Mouse (Mus musculus): ENCODE results near the gene Zbtb7a. TPM values are rescaled to one million over a fixed set of nuclear protein-coding genes. Genes with fewer than 3 reads are reported as not detected.

Gene Zbtb7a
- polyA plus RNA-seq, 1 experiment from 2014 or later: 34.2 TPM

GRCm38 (mm10) chr10:81192968-81193501 lies 58.0 kb downstream of the Zbtb7a start:
- WGBS: 5% methylated on average over 19 of the region's 19 CpGs
- H3K9ac ChIP-seq (ENCODE audit: low read depth, low read length): peak overlapping the region; percentile 86
- peak overlapping the region; percentile 99 for H3K4me2 ChIP-seq
- ATAC-seq (replicated peaks; ENCODE audit: low FRiP score) (peak; percentile 19), DNase-seq (ENCODE audit: low spot score) (no peak)
- H3K4me1 ChIP-seq (replicated peaks; ENCODE audit: control insufficient read depth, insufficient read depth, low read length): peaks cover 36% of the 10 kb centered on the region
- H3K27ac ChIP-seq (ENCODE audit: low read depth, low read length): peak overlapping the region; percentile 85; the same call in 1 of the 2 replicates
- H3K27me3 ChIP-seq (replicated peaks; ENCODE audit: control insufficient read depth, insufficient read depth, low read length): peaks cover 32% of the 10 kb centered on the region
- H3K36me3 ChIP-seq (ENCODE audit: control insufficient read depth, insufficient read depth, low read length): peaks cover 18% of the 10 kb centered on the region; the same call in 1 of the 2 replicates
- H3K4me3 ChIP-seq (ENCODE audit: low read depth, low read length): peak overlapping the region; percentile 64
- no peaks in the 10 kb centered on the region for H3K9me3 ChIP-seq (ENCODE audit: control insufficient read depth, low read length)

- Histone ChIP-seq H3K36me3 (ENCODE audit: control insufficient read depth, insufficient read depth, low read length) (peaks cover 11% of the 10 kb centered on the region; the same call in 1 of the 2 replicates), H3K4me1 (replicated peaks; ENCODE audit: control insufficient read depth, insufficient read depth, low read length) (peaks cover 36% of the 10 kb centered on the region), H3K4me2 (peak overlapping the region; percentile 50), H3K4me3 (ENCODE audit: low read depth, low read length) (peak overlapping the region; percentile 20), H3K9ac (ENCODE audit: low read depth, low read length) (peak overlapping the region; percentile 37), H3K27me3 (replicated peaks; ENCODE audit: control insufficient read depth, insufficient read depth, low read length) (peaks cover 35% of the 10 kb centered on the region), H3K9me3 (ENCODE audit: control insufficient read depth, low read length) (no peaks in the 10 kb centered on the region), H3K27ac (ENCODE audit: low read depth, low read length) (no peak overlapping the region)
- 14% methylated on average over 37 of the region's 37 CpGs for WGBS
- DNase-seq (ENCODE audit: low spot score): no peak
- no peak for ATAC-seq (replicated peaks; ENCODE audit: low FRiP score)
Observed at GRCm38 (mm10) chr10:81193991-81194774, 59.2 kb downstream of the Zbtb7a start.

GRCm38 (mm10) chr10:81195300-81195699 lies 60.3 kb downstream of the Zbtb7a start:
- Histone ChIP-seq H3K4me2 (no peak overlapping the region), H3K4me1 (replicated peaks; ENCODE audit: control insufficient read depth, insufficient read depth, low read length) (peaks cover 34% of the 10 kb centered on the region)

GRCm38 (mm10) chr10:81196470-81197065 lies 61.5 kb downstream of the Zbtb7a start:
- no peaks in the 10 kb centered on the region; the same call in 1 of the 2 replicates for H3K36me3 ChIP-seq (ENCODE audit: control insufficient read depth, insufficient read depth, low read length)
- 64% methylated on average over 11 of the region's 11 CpGs for WGBS
- peaks cover 40% of the 10 kb centered on the region for H3K27me3 ChIP-seq (replicated peaks; ENCODE audit: control insufficient read depth, insufficient read depth, low read length)
- no peak overlapping the region for H3K4me3 ChIP-seq (ENCODE audit: low read depth, low read length)
- ATAC-seq (replicated peaks; ENCODE audit: low FRiP score) (no peak), DNase-seq (ENCODE audit: low spot score) (no peak)
- no peak overlapping the region for H3K4me2 ChIP-seq
- no peak overlapping the region for H3K9ac ChIP-seq (ENCODE audit: low read depth, low read length)
- no peak overlapping the region for H3K27ac ChIP-seq (ENCODE audit: low read depth, low read length)
- peaks cover 23% of the 10 kb centered on the region for H3K4me1 ChIP-seq (replicated peaks; ENCODE audit: control insufficient read depth, insufficient read depth, low read length)
- H3K9me3 ChIP-seq (ENCODE audit: control insufficient read depth, low read length): no peaks in the 10 kb centered on the region

More at GRCm38 (mm10) chr10:81195300-81195699, 60.3 kb downstream of the Zbtb7a start:
- Histone ChIP-seq H3K4me3 (ENCODE audit: low read depth, low read length) (no peak overlapping the region), H3K9me3 (ENCODE audit: control insufficient read depth, low read length) (no peaks in the 10 kb centered on the region), H3K27me3 (replicated peaks; ENCODE audit: control insufficient read depth, insufficient read depth, low read length) (peaks cover 40% of the 10 kb centered on the region), H3K36me3 (ENCODE audit: control insufficient read depth, insufficient read depth, low read length) (peaks cover 8% of the 10 kb centered on the region; the same call in 1 of the 2 replicates), H3K9ac (ENCODE audit: low read depth, low read length) (no peak overlapping the region), H3K27ac (ENCODE audit: low read depth, low read length) (no peak overlapping the region)
- no peak for ATAC-seq (replicated peaks; ENCODE audit: low FRiP score)
- WGBS: 59% methylated on average over 4 of the region's 4 CpGs
- no peak for DNase-seq (ENCODE audit: low spot score)

GRCm38 (mm10) chr10:81197305-81197704 lies 62.3 kb downstream of the Zbtb7a start:
- peaks cover 40% of the 10 kb centered on the region for H3K27me3 ChIP-seq (replicated peaks; ENCODE audit: control insufficient read depth, insufficient read depth, low read length)
- H3K27ac ChIP-seq (ENCODE audit: low read depth, low read length): no peak overlapping the region
- ATAC-seq (replicated peaks; ENCODE audit: low FRiP score) (no peak), DNase-seq (ENCODE audit: low spot score) (no peak)
- H3K9me3 ChIP-seq (ENCODE audit: control insufficient read depth, low read length): no peaks in the 10 kb centered on the region
- no peak overlapping the region for H3K9ac ChIP-seq (ENCODE audit: low read depth, low read length)
- peaks cover 17% of the 10 kb centered on the region for H3K4me1 ChIP-seq (replicated peaks; ENCODE audit: control insufficient read depth, insufficient read depth, low read length)
- no peaks in the 10 kb centered on the region for H3K36me3 ChIP-seq (ENCODE audit: control insufficient read depth, insufficient read depth, low read length)
- 47% methylated on average over 6 of the region's 6 CpGs for WGBS
- H3K4me3 ChIP-seq (ENCODE audit: low read depth, low read length): no peak overlapping the region
- no peak overlapping the region for H3K4me2 ChIP-seq

- Histone ChIP-seq H3K9ac (ENCODE audit: low read depth, low read length) (no peak overlapping the region), H3K4me1 (replicated peaks; ENCODE audit: control insufficient read depth, insufficient read depth, low read length) (peaks cover 15% of the 10 kb centered on the region), H3K36me3 (ENCODE audit: control insufficient read depth, insufficient read depth, low read length) (no peaks in the 10 kb centered on the region), H3K4me3 (ENCODE audit: low read depth, low read length) (no peak overlapping the region), H3K4me2 (no peak overlapping the region), H3K27me3 (replicated peaks; ENCODE audit: control insufficient read depth, insufficient read depth, low read length) (peaks cover 40% of the 10 kb centered on the region), H3K27ac (ENCODE audit: low read depth, low read length) (no peak overlapping the region), H3K9me3 (ENCODE audit: control insufficient read depth, low read length) (no peaks in the 10 kb centered on the region)
- WGBS: 2% methylated on average over 9 of the region's 9 CpGs
- DNase-seq (ENCODE audit: low spot score): no peak
- ATAC-seq (replicated peaks; ENCODE audit: low FRiP score): no peak
Observed at GRCm38 (mm10) chr10:81198230-81198629, 63.2 kb downstream of the Zbtb7a start.

- Histone ChIP-seq H3K9ac (ENCODE audit: low read depth, low read length) (no peak overlapping the region), H3K27ac (ENCODE audit: low read depth, low read length) (no peak overlapping the region), H3K27me3 (replicated peaks; ENCODE audit: control insufficient read depth, insufficient read depth, low read length) (peaks cover 39% of the 10 kb centered on the region)
Observed at GRCm38 (mm10) chr10:81198990-81199389, 64.0 kb downstream of the Zbtb7a start.

GRCm38 (mm10) chr10:81200141-81200540 lies 65.1 kb downstream of the Zbtb7a start:
- H3K27ac ChIP-seq (ENCODE audit: low read depth, low read length): no peak overlapping the region
- no peaks in the 10 kb centered on the region for H3K36me3 ChIP-seq (ENCODE audit: control insufficient read depth, insufficient read depth, low read length)
- peaks cover 30% of the 10 kb centered on the region for H3K27me3 ChIP-seq (replicated peaks; ENCODE audit: control insufficient read depth, insufficient read depth, low read length)

More at GRCm38 (mm10) chr10:81198990-81199389, 64.0 kb downstream of the Zbtb7a start:
- ATAC-seq (replicated peaks; ENCODE audit: low FRiP score): no peak
- no peaks in the 10 kb centered on the region for H3K36me3 ChIP-seq (ENCODE audit: control insufficient read depth, insufficient read depth, low read length)
- H3K4me3 ChIP-seq (ENCODE audit: low read depth, low read length): no peak overlapping the region
- no peaks in the 10 kb centered on the region for H3K9me3 ChIP-seq (ENCODE audit: control insufficient read depth, low read length)
- H3K4me1 ChIP-seq (replicated peaks; ENCODE audit: control insufficient read depth, insufficient read depth, low read length): peaks cover 14% of the 10 kb centered on the region
- DNase-seq (ENCODE audit: low spot score): no peak
- 82% methylated on average over 6 of the region's 6 CpGs for WGBS
- H3K4me2 ChIP-seq: no peak overlapping the region

More at GRCm38 (mm10) chr10:81200141-81200540, 65.1 kb downstream of the Zbtb7a start:
- no peak overlapping the region for H3K4me2 ChIP-seq
- no peak overlapping the region for H3K9ac ChIP-seq (ENCODE audit: low read depth, low read length)
- H3K4me3 ChIP-seq (ENCODE audit: low read depth, low read length): no peak overlapping the region
- H3K9me3 ChIP-seq (ENCODE audit: control insufficient read depth, low read length): no peaks in the 10 kb centered on the region
- DNase-seq (ENCODE audit: low spot score) (no peak), ATAC-seq (replicated peaks; ENCODE audit: low FRiP score) (no peak)
- WGBS: 80% methylated on average over 13 of the region's 13 CpGs
- H3K4me1 ChIP-seq (replicated peaks; ENCODE audit: control insufficient read depth, insufficient read depth, low read length): peaks cover 8% of the 10 kb centered on the region; the same call in 1 of the 2 replicates

Data from liver, embryonic 11.5 days (tissue).